Mouse (Mus musculus) erythroblast, embryonic 14.5 days (primary cell): ENCODE data around the gene Krt16.

Experiments used
- GATA1 ChIP-seq: IDR thresholded peaks from 2 replicates; pipeline ENCODE4 v1.6.1; 2012; ENCODE audit warnings: low read length, inconsistent platforms, mixed read lengths
- TAL1 ChIP-seq: IDR thresholded peaks from 3 replicates; pipeline ENCODE4 v1.6.1; 2012; ENCODE audit warnings: low read length, inconsistent platforms, mixed read lengths

DNA sequence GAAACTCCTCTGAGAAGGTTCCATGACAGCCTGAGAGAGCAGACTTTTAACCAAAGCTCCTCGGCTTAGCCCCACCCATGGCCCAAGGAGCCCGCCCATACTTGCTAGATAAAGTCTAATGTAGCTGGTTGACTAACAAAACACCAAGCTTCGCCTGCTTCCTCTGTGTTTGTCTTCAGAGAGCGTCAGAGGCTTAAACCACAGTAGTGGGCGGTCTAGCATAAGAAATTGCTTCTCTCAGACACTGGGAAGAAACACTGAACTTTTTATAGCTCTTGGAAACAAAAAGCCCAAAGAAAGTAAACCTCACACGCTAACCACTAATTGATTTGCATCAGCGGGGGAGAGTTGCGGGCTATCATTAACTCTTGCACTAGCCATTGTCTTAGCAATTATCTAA, 27.0 kb downstream of the Krt16 start:
- TF ChIP-seq TAL1 (no peak), GATA1 (no peak)
